Mouse (Mus musculus): Measurements from ENCODE around the gene Borcs5.

The Borcs5 gene

GRCm38 (mm10) chr6:134639210-134639609, at the start of gene Borcs5:
TSS of gene Borcs5 (plus strand) at chr6:134639510.
- no peak for DNase-seq (ENCODE audit: low spot score)

- DNase-seq (ENCODE audit: low spot score): no peak
Observed at GRCm38 (mm10) chr6:134591614-134592013, 47.7 kb upstream of the Borcs5 start.

DNA sequence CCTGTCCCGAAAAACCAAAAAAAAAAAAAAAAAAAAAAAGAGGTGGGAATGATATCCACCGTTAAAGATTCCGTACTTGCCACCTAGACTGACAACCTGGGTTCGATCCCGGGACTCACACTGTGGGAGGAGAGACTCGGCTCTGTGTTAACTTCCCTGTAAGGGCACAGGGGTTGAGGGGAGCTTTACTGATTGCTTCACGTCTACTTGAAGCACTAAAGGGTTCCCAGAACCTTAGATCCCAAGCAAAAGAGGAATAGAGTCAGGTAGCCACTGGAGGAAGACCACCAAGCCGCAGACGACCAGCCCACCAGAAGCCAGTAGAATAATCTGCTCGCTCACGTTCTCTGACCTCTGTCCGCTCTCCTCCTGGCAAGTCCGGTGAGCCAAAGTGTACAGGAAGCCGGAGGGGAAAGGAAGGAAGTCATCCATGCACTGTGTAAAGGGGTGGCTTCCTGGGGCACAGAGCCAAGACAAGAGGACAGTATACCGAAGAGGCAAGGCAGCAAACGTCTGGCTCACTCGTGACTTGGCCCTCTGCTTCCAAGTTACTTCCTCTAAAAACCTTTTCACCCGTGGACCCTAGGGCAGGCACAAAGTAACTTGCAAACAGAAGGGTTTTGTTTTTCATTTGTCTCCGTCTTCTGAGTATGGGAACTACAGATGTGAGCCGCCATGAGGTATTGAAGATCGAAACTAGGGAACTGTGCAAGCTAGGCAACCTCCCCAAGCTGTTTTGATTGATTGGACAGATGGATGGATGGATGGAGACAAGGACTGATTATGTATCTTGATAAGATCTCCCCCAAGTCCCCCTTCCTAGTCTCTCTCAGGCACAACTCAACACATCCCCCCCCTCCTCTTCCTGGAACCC, 44.5 kb upstream of the Borcs5 start:
- DNase-seq (ENCODE audit: low spot score): no peak

GRCm38 (mm10) chr6:134597651-134598229, 41.6 kb upstream of the Borcs5 start:
- no peak for DNase-seq (ENCODE audit: low spot score)

DNA sequence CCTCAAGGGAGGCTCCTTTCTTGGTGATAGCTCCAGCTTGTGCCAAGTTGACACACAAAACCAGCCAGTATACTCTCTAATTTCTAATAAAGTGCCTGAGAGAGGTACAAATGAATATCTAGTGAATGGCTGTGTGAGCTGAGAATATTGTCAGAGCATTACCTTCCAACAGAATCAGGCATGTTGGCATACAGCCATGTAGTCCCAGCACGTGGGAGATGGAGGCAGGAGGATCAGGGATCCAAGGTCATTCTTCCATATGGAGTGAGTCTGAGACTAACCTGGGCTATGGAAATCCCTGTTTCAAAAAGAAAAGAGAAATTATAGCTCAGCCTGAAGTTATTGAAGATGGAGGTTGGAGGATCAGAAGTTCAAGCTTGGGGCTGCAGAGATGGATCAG, 40.1 kb upstream of the Borcs5 start:
- no peak for DNase-seq (ENCODE audit: low spot score)

DNA sequence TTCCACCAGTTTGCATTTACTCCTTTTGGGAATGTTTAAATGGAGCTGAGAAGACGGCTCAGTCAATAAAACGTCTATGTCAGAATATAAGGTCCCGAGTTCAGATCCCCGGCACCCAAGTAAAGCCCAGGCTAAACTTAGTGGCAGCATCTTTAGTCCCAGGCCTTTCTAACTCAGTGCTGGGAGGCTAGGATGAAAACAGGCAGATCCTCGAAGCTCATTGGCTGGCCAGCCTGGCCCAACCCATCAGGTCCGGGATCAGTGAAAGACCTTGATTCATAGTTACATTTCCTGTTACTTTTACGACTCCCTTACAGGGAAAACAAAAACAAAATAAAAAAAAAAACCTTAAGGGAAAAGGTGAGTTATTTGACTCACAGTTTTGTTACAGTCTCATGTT, 38.2 kb upstream of the Borcs5 start:
- no peak for DNase-seq (ENCODE audit: low spot score)

DNA sequence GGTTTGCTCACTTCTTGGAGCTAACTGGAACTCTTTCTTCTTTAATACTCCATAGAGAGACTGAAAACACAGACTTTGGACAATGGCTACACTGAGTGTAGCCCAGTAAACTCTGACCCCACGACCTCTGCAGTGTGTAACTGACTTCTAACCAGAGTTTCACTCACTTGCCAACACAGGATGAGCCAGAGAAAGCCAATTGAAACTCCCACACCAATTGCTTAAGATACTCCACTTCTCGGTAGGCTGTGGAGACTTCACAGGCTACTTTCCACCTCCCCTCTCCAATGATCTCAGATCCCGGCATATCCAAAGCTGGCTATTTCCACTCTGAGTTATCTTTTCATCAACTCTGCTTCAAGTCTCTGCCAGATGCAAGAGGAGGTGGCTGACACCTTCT, 37.5 kb upstream of the Borcs5 start:
- DNase-seq (ENCODE audit: low spot score): no peak

GRCm38 (mm10) chr6:134602371-134603003, 36.8 kb upstream of the Borcs5 start:
- DNase-seq (ENCODE audit: low spot score): no peak

- no peak for DNase-seq (ENCODE audit: low spot score)
Observed at GRCm38 (mm10) chr6:134605196-134605595, 34.1 kb upstream of the Borcs5 start.

DNA sequence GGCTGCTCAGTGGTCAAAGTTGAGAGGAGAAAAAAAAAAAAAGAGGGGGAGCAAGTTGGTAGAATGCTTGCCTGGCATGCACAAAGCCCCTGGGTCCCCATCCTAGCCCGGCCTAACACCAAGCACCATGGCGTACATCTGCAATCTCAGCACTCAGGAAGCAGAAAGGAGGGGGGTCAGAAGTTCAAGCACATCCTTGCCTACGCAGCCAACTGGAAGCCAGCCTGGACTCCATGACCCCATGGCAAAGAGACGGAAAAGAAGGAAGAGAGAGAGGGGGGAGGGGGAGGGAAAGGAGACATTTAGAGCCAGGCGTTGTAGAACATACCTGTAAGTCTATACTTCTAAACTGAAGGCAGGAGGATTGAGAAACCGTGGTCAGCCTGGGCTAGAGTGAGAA, 32.8 kb upstream of the Borcs5 start:
- no peak for DNase-seq (ENCODE audit: low spot score)

- DNase-seq (ENCODE audit: low spot score): no peak
Observed at GRCm38 (mm10) chr6:134606949-134607746, 32.2 kb upstream of the Borcs5 start.

DNA sequence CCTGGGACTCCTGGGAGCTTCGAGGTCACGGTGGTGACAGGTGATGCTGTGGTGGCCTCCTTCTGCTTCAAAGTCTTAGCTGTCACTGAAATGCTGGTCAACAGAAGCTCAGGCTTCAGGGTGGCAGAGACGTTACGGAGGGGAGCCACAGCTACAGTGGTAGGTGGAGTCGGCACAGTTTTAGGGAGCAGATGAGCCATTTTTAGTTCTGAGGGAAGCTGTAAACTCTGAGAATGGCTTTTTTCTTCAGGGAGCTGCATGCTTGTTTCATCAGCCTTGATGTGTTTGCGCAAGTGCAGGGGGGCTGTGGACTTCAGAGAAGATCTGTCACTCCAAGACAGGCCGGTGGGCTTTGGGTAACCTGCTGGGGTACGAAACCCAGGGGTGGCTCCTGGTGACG, 28.9 kb upstream of the Borcs5 start:
- no peak for DNase-seq (ENCODE audit: low spot score)

DNA sequence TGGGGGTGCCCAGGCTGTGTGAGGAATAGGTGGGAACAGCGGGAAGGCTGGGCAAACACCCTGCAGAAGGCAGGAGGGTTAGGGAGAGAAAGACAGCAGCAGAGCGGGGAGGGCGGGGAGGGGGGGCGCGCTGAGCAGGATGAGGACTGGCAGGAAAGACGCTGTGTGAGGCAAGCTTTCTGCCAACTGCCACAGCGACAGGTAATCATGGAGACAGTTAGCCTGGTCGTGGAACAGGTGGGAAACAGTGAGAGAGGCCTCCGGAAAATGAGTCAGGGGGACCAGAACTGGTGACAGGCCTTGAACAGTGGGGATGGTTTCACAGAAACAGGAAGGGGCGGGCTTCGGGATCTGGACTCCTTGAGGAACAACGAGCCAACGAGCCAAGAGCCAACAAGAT, 27.4 kb upstream of the Borcs5 start:
- DNase-seq (ENCODE audit: low spot score): no peak

DNA sequence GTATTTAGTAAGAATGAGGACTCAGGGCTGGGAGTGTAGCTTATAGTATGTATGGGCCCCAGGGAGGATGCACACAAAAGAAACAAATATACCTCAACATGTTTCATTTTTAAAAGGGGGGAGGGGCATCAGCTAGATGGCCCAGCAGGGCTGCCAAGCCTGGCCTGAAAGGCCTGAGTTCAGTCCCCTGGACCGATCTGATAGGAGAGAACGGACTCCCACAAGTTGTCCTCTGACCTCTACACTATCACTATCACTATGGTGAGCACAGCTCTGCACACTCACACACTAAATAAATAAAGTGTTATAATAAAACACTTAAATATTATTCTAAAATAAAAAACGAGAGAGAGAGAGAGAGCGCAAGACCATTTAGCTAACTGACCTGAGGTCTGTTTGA, 25.0 kb upstream of the Borcs5 start:
- no peak for DNase-seq (ENCODE audit: low spot score)

DNA sequence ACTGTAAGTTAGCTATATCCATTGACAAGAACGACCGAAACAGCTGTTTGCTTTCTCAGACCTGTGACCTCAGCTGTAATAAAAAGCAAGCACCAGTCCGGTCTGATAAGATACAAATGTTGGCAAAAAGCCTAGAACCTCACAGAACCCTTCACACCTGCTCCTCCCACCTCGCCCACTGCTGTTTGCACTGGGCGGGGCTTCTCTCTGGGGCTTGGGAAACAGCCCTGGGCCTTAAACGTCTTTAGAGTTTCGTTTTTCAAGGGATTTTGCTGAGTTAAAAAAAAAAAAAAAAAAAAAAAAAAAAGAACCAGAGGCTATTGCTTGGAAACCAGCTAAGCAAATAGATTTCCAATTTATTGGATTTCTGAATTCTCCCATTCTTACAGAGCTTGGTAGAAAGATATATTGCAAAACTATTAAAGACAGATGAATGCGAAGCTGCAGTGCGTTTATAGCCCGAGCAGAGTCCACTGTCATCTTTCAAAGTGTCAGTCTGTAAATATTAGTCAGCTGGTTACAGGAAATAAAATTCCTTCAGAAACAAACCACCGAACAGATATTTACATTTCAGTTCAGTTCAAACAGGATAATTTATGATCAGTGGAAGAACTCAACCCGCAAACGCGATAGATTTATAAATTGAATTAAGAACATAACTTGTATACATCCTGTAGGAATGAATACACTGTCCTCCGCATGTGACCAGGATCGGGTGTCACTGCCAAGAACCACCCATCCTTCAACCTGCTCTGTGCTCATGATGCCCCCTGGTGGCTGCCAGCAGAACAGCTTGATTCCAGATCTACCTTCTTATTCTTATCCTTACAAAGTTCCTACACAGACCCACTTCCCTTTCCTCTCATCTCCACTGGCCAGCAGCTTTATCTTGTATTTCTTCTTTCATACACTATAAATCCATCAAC, 24.3 kb upstream of the Borcs5 start:
- peak; percentile 51 for DNase-seq (ENCODE audit: low spot score)

GRCm38 (mm10) chr6:134617589-134617988, 21.7 kb upstream of the Borcs5 start:
- DNase-seq (ENCODE audit: low spot score): no peak

DNA sequence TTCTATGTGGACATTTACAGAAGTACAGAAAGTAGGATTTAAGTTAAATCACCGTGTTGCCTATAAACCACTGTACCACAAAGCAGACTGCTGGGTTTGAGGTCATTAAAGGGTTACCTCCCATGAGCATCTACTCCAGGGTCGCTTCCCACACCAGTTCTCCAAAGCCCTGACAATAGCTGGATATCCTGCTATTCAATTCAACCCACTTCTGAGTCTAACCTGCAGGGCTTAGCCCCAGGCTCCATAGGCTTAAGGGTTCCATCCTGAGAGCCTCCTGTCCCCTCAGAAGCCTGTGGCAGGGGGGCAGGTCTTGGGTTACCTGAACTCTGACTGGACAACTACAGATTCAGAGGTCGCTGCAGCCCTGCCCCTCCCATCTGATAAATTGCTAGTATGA, 19.2 kb upstream of the Borcs5 start:
- no peak for DNase-seq (ENCODE audit: low spot score)

DNA sequence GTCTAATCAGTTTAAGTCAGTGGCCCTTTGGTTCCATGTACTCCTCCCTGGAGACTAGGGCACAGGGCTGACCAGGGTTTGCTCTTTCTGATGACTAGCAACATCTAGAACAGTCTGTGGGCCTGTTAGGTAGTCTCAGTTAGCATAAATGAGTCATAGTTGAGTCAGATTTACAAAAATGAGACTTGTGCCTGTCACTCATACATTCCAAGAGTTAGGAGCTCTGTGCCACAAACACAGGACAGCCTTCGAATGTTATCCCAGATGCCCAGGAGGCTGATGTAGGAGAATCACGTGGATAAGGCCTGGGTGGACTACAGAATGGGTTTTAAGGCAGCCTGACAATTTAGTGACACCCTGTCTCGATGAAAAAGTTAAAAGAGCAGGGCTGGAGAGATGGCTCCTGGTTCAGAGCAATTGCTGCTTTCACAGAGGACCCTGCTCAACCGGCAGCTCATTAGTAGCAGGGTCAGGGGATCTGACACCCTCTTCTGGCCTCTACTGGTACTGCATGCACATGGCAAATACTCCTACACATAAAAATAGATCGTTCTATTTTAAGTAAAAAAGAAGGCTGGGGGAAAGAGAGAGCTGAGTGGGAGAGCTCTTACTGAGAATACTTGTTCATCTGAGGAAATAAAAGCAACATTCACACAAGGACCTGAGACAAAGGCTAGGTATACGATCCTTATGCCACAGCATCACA, 18.3 kb upstream of the Borcs5 start:
- DNase-seq (ENCODE audit: low spot score): no peak

DNA sequence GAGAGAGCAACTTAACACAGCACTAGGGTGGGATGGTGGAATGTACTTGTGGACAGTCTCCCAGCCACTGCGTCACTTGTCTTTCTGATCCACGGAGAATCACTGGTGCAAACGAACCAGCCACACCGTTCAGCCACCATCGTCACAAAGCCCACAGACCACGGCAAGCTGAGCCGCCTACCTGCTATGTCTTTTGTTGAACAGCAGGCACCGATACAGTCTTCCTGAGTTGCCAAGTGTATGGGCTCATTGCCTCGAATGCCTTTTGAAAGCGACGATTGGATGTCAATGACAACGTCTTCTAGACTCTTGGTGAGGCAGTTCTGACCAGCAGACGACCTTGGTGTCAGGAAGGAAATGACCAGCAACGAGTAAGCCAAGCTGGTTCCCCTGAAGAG, 17.8 kb upstream of the Borcs5 start:
- DNase-seq (ENCODE audit: low spot score): no peak

DNA sequence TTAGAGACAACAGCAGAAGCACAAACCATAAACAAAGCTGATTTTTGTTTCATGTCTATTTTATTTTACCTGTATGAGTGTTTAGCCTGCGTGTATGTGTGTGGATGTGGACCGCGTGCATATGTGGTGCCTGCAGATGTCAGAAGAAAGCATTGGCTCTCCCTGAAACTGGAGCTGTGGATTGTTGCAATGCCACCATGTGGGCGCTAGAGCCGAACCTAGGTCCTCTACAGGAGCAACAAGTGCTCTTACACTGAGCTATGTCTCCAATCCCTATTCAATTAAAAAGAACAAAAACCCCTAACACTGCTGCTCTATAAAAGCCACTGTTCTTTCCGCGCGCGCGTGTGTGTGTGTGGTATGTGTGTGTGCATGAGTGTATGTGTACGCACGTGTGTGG, 13.9 kb upstream of the Borcs5 start:
- DNase-seq (ENCODE audit: low spot score): no peak

GRCm38 (mm10) chr6:134626564-134626963, 12.7 kb upstream of the Borcs5 start:
- DNase-seq (ENCODE audit: low spot score): no peak
